Mouse (Mus musculus): ENCODE measurements at regions not wholly inside any gene's neighbourhood (a gene's known extent, or its start where the extent isn't known, plus 50 kb on each side); places are given as distances from the start of the nearest gene placed in this dataset.

DNA sequence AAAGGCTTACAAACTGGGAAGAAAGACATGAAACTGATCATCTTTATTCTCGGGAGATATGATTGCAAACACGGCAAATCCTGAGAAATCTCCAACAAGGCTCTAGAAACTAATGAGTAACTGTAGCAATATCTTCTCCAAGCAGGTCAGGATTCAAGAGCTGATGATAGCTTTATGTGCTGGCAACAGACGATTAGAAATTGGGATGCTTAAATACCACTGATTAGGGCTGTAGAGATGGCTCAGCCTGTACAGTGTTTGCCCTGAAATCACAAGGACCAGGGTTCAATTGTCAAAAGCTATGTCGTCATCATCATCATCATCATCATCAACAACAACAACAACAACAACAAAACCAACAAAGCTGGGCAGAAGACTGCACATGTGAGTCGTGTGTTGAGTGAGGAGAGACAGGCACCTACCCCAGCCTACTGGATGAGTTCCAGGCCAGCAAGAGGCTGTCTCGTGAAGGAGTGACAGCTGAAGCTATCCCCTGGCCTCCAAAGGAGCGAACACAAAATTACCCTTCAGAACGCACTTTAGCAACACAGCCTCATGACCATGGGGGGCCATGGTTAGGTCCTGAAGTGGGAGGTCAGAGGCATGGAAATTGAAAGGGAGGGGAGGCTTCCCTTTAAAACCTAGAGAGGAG is 225.0 kb downstream of the Tex36 start:
- no peak for ATAC-seq (ENCODE audit: low TSS enrichment)

- no peak for ATAC-seq (ENCODE audit: low TSS enrichment)
Observed at GRCm38 (mm10) chr7:133372695-133373094, 229.3 kb downstream of the Tex36 start.

DNA sequence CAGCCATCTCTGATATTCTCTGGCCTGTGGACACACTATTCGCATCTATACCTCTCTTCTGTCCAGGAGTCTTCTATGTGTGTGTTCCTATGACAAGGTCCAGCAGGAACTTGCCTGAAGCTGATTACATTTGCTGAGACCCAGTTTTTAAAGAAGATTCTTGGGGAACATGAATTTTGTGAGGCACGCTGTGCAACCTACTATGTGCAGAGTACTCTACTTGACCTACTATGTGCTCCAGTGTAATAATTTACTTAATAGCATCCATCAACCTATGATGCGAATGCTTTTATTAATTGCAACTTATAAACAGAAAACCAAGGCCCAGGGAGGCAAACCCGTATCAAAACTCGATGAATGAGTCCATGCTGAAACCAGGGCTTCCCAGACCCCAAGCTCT is 231.4 kb downstream of the Tex36 start:
- ATAC-seq (ENCODE audit: low TSS enrichment), result no peak

GRCm38 (mm10) chr7:133364601-133365000 is 237.4 kb downstream of the Tex36 start:
- no peak for ATAC-seq (ENCODE audit: low TSS enrichment)

- no peak for ATAC-seq (ENCODE audit: low TSS enrichment)
Observed at GRCm38 (mm10) chr7:133328717-133329116, 204.6 kb upstream of the Ctbp2 start.

DNA sequence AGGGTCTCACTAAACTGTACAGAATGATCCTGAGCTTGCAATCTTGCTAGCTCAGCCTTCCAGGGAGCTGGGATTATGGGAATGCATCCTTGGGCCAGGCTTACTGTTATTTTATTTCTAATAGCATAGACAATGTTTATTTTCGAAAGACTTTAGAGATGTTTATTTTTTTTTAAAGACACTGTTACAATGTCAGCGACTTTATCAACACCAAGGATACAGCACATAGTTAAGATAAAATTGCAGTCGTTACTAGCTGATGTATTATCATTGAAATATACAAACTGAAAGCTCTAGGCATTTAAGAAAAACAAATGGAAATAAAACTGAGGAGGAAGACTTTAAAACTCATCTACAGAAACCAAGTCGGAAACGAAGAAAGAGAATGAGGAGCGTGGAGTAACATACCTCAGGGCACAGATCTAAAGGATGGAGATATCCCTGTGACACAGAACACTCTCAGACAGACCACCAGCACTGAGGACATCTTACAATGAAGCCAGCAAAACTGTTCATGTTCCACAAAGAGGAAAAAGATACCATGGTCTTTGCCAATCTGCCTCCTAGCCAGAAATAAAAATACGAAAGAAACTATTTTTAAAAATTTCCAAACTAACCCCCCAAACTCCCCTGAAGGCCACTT is 201.5 kb upstream of the Ctbp2 start:
- no peak for ATAC-seq (ENCODE audit: low TSS enrichment)

DNA sequence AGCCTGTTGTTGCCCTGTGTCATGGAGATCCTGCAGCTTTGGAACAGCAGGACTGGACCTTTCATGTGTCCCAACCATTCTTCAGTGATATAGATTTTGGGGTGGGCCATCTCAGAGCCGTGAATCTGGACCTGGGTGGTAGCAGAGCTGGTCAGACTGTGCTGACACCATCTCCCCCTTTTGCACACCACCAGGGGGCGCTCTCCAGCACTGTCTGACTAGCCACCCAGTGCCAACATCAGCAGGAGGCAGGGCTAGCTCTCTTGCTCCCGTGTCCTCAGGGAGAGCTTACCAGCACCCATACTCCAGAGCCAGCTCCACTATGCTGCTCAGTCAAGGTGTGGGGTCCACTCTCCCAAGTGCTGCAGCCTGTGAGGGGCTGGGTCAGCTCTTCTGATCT is 199.8 kb upstream of the Ctbp2 start:
- ATAC-seq (ENCODE audit: low TSS enrichment), result no peak

GRCm38 (mm10) chr7:133317511-133317910 is 193.4 kb upstream of the Ctbp2 start:
- ATAC-seq (ENCODE audit: low TSS enrichment), result no peak

DNA sequence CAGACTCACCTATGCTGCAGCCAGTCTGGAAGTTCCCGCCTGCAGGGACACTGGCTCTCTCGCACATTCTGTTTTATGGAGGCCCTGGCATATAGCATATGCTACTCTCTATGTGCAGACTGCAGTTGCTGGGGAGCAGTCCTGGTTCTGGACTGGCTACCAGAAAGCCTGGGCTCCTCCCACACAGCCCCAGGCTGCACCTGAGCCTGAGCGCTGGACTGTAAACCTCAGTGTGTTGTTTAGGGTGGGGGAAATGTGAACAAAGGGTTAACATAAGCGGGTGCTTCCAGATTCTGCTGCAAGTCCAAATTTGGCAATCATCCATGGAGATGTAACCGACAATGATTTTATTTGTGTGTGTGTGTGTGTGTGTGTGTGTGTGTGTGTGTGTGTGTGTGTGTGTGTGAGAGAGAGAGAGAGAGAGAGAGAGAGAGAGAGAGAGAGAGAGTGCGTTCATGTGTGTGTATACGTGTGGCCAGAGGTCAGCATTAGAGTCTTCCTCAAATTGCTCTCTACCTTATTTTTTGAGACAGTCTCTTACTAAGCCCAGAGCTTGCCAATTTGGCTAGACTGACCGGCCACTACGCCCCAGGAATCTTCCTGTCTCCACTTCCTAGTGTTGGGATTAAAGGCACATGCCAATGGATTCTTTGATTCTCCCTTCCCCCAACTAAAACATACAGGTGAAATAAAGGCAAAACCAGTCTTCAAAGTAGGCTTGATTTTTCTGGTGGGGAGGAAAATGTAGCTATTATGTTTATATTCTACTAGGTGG is 192.7 kb upstream of the Ctbp2 start:
- ATAC-seq (ENCODE audit: low TSS enrichment), result no peak

- no peak for ATAC-seq (ENCODE audit: low TSS enrichment)
Observed at GRCm38 (mm10) chr7:133315197-133316029, 191.3 kb upstream of the Ctbp2 start.

DNA sequence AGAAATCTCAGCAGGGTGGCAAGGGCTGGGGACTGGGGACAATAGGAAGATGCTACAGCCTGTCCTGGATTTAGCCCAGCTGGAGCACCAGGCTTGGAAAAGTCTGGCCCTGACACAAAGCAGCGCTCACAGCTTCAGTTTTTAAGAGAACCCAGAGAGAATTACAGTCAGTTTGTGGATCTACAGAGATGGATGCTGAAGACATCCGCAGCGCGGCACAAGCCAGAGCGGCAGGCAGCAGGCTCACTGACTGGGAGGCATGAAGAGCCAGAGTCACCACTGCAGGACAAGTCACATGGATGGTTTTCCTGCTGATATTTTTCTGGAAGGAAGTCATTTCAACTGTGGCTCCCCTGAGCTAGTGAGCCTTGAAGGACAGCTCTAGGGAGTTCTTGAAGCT is 189.0 kb upstream of the Ctbp2 start:
- ATAC-seq (ENCODE audit: low TSS enrichment), result no peak

GRCm38 (mm10) chr7:133311116-133311801 is 187.1 kb upstream of the Ctbp2 start:
- no peak for ATAC-seq (ENCODE audit: low TSS enrichment)

DNA sequence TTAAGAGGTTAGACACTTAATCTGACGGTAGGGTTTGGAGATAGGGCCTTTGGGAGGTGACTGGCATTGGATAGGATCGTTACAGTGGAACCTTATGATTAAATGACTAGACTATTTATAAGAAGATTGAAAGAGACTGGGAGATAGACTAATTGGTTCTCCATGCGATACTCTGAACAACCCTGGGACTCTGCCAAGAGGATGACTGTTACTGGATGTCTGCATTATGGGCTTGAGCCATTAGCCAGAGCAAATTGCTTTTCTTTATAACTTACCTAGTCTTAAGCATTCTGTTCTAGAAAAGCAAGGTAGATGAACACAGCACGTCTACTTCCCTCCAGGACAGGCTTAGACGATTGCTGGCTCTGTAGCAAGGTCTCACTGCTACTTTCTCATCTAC is 180.3 kb upstream of the Ctbp2 start:
- no peak for ATAC-seq (ENCODE audit: low TSS enrichment)

- no peak for ATAC-seq (ENCODE audit: low TSS enrichment)
Observed at GRCm38 (mm10) chr7:133290471-133290870, 166.3 kb upstream of the Ctbp2 start.

DNA sequence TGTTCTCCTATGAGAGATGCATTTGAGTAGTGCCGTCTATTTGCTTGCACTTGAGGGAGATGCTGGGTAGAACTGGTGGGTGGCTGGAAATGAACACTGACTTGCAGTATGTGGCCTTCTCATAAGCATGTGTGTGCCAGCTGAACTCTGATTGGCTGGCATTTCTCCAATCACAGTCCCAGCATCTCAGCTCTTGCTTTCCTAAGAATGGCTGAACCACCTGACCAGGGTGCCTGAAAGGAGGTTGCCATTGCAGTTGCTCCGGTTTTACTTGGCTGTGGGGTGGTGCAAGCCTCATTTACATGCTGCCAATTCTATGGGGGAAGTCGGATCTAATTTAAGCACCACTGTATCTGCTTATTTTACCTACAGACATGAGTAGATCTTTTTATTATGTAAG is 164.1 kb upstream of the Ctbp2 start:
- ATAC-seq (ENCODE audit: low TSS enrichment), result peak; percentile 93

- ATAC-seq (ENCODE audit: low TSS enrichment), result no peak
Observed at GRCm38 (mm10) chr7:133286836-133287235, 162.7 kb upstream of the Ctbp2 start.

- ATAC-seq (ENCODE audit: low TSS enrichment), result no peak
Observed at GRCm38 (mm10) chr7:133286216-133286615, 162.1 kb upstream of the Ctbp2 start.

GRCm38 (mm10) chr7:133262161-133262560 is 138.0 kb upstream of the Ctbp2 start:
- no peak for ATAC-seq (ENCODE audit: low TSS enrichment)

GRCm38 (mm10) chr7:133259143-133259542 is 135.0 kb upstream of the Ctbp2 start:
- ATAC-seq (ENCODE audit: low TSS enrichment), result no peak

DNA sequence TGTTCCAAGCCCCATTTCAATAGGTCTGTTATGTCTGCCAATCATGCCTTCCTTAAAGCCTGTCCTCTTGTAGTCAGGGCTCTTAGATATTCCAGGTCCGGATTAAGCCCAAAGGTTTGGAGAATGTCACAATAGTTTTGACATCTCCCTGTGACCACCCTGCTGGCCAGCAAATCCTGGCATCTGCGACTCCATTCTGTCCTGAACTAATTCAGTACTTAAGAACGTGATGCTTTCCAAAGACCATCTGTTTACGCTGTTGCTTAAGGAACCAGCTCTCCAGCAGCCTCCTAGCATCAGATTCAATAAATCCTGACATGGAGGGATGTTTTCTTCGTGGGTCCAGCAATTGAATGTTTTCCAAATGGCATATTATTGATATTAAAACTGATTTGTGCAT is 132.7 kb upstream of the Ctbp2 start:
- no peak for ATAC-seq (ENCODE audit: low TSS enrichment)

- peak; percentile 86 for ATAC-seq (ENCODE audit: low TSS enrichment)
Observed at GRCm38 (mm10) chr7:133244601-133245000, 120.4 kb upstream of the Ctbp2 start.

DNA sequence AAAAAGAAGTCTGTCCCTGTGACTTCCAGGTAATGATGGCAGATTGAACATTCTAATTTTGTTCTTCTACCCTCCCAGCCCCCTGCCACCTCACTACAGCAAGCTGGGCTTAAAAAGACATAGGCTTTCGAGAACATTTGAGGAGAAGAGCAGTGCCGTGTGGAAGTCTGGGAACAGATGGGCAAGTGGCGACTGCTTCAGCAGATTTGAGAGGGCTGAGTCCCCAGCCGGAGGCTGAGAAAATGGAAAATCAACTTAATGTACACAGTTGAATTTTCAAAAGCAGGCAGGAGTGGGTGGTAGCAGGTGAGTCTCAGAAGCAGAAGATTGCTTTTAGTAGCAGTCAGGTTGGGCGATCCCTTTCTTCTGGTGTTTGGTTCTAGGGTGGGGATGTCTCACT is 110.2 kb upstream of the Ctbp2 start:
- peak; percentile 73 for ATAC-seq (ENCODE audit: low TSS enrichment)
